Mouse (Mus musculus): ENCODE measurements at regions not wholly inside any gene's neighbourhood (a gene's known extent, or its start where the extent isn't known, plus 50 kb on each side); places are given as distances from the start of the nearest gene placed in this dataset.

- TF ChIP-seq CTCF (conservative IDR thresholded peaks at IDR 0.05; ENCODE audit: low read length) (no peak), NANOG (IDR thresholded peaks at IDR 0.05; ENCODE audit: borderline replicate concordance, low read length) (no peak)
Observed at GRCm38 (mm10) chr7:77858436-77858835, 879.4 kb downstream of the Ntrk3 start.

Data from E14TG2a.4 (cell line).